Mouse (Mus musculus): ENCODE results near the gene Fem1a. TPM values are rescaled to one million over a fixed set of nuclear protein-coding genes. Genes with fewer than 3 reads are reported as not detected.

The Fem1a gene
- polyA plus RNA-seq, 1 experiment from 2014 or later, result 22.9 TPM

- 79% methylated on average over 3 of the region's 3 CpGs for WGBS
- H3K4me2 ChIP-seq (replicated peaks), result no peak overlapping the region
Observed at GRCm38 (mm10) chr17:56272644-56273043, 16.0 kb downstream of the Fem1a start.

GRCm38 (mm10) chr17:56273482-56273881, 16.9 kb downstream of the Fem1a start:
- peaks cover 26% of the 10 kb centered on the region for H3K4me1 ChIP-seq
- no peak overlapping the region for H3K4me2 ChIP-seq (replicated peaks)
- H3K9ac ChIP-seq (replicated peaks), result no peak overlapping the region
- ATAC-seq (replicated peaks), result no peak
- no peaks in the 10 kb centered on the region for H3K27me3 ChIP-seq
- no peak overlapping the region for H3K4me3 ChIP-seq
- WGBS, result 94% methylated on average over 7 of the region's 7 CpGs
- no peaks in the 10 kb centered on the region for H3K36me3 ChIP-seq
- H3K27ac ChIP-seq (replicated peaks), result no peak overlapping the region
- H3K9me3 ChIP-seq, result no peaks in the 10 kb centered on the region

More at GRCm38 (mm10) chr17:56272644-56273043, 16.0 kb downstream of the Fem1a start:
- H3K9ac ChIP-seq (replicated peaks), result no peak overlapping the region
- H3K27ac ChIP-seq (replicated peaks), result no peak overlapping the region
- no peaks in the 10 kb centered on the region for H3K27me3 ChIP-seq
- no peaks in the 10 kb centered on the region for H3K9me3 ChIP-seq
- no peak overlapping the region for H3K4me3 ChIP-seq
- H3K36me3 ChIP-seq, result no peaks in the 10 kb centered on the region
- no peak for ATAC-seq (replicated peaks)
- H3K4me1 ChIP-seq, result peaks cover 26% of the 10 kb centered on the region

GRCm38 (mm10) chr17:56273986-56274385, 17.4 kb downstream of the Fem1a start:
- Histone ChIP-seq H3K9me3 (no peaks in the 10 kb centered on the region), H3K4me3 (no peak overlapping the region), H3K9ac (replicated peaks) (no peak overlapping the region), H3K36me3 (no peaks in the 10 kb centered on the region), H3K27ac (replicated peaks) (no peak overlapping the region), H3K4me2 (replicated peaks) (no peak overlapping the region), H3K27me3 (no peaks in the 10 kb centered on the region), H3K4me1 (peaks cover 22% of the 10 kb centered on the region)
- 89% methylated on average over 5 of the region's 5 CpGs for WGBS
- ATAC-seq (replicated peaks), result no peak

- Histone ChIP-seq H3K4me3 (peak overlapping the region; percentile 48), H3K9me3 (no peaks in the 10 kb centered on the region), H3K27ac (replicated peaks) (no peak overlapping the region), H3K9ac (replicated peaks) (peak overlapping the region; percentile 52), H3K36me3 (no peaks in the 10 kb centered on the region), H3K4me2 (replicated peaks) (peak overlapping the region; percentile 68), H3K27me3 (no peaks in the 10 kb centered on the region), H3K4me1 (peaks cover 14% of the 10 kb centered on the region)
- 30% methylated on average over 5 of the region's 5 CpGs for WGBS
- peak; percentile 21; the same call in 1 of the 2 replicates for ATAC-seq (replicated peaks)
Observed at GRCm38 (mm10) chr17:56275842-56276480, 19.4 kb downstream of the Fem1a start.

- H3K4me2 ChIP-seq (replicated peaks), result peak within 1 kb of the TSS; percentile 68
- no peaks in the 10 kb centered on the region for H3K27me3 ChIP-seq
- peak within 1 kb of the TSS; percentile 52 for H3K9ac ChIP-seq (replicated peaks)
- H3K9me3 ChIP-seq, result no peaks in the 10 kb centered on the region
- H3K4me3 ChIP-seq, result peak within 1 kb of the TSS; percentile 48
- ATAC-seq (replicated peaks), result peak; percentile 83
- peaks cover 14% of the 10 kb centered on the region for H3K4me1 ChIP-seq
- WGBS, result 6% methylated on average over 17 of the region's 21 CpGs
- peak within 1 kb of the TSS; percentile 35; the same call in 1 of the 2 replicates for H3K27ac ChIP-seq (replicated peaks)
- H3K36me3 ChIP-seq, result no peaks in the 10 kb centered on the region
Observed at GRCm38 (mm10) chr17:56276643-56277566, 20.3 kb downstream of the Fem1a start, which contains the start of gene Ticam1. Gene Ticam1, minus strand, starts transcription at chr17:56276786.

GRCm38 (mm10) chr17:56277567-56277893, 20.9 kb downstream of the Fem1a start:
- H3K4me2 ChIP-seq (replicated peaks), result no peak overlapping the region
- peaks cover 14% of the 10 kb centered on the region for H3K4me1 ChIP-seq
- H3K9me3 ChIP-seq, result no peaks in the 10 kb centered on the region
- no peak overlapping the region for H3K27ac ChIP-seq (replicated peaks)
- H3K27me3 ChIP-seq, result no peaks in the 10 kb centered on the region
- no peak overlapping the region for H3K4me3 ChIP-seq
- H3K9ac ChIP-seq (replicated peaks), result no peak overlapping the region
- 0 out of 2 replicates have a peak, but pooled peaks have one; percentile 15 for ATAC-seq (replicated peaks)
- WGBS, result 42% methylated on average over 2 of the region's 2 CpGs
- no peaks in the 10 kb centered on the region for H3K36me3 ChIP-seq

GRCm38 (mm10) chr17:56278340-56278739, 21.7 kb downstream of the Fem1a start:
- Histone ChIP-seq H3K4me1 (peaks cover 14% of the 10 kb centered on the region), H3K36me3 (no peaks in the 10 kb centered on the region), H3K27me3 (no peaks in the 10 kb centered on the region), H3K4me2 (replicated peaks) (no peak overlapping the region), H3K9ac (replicated peaks) (no peak overlapping the region), H3K27ac (replicated peaks) (no peak overlapping the region), H3K9me3 (no peaks in the 10 kb centered on the region), H3K4me3 (no peak overlapping the region)
- no peak for ATAC-seq (replicated peaks)
- 90% methylated on average over 5 of the region's 5 CpGs for WGBS

GRCm38 (mm10) chr17:56279481-56280155, 23.0 kb downstream of the Fem1a start:
- no peak overlapping the region for H3K4me2 ChIP-seq (replicated peaks)
- 92% methylated on average over 12 of the region's 12 CpGs for WGBS

GRCm38 (mm10) chr17:56281193-56281592, 24.6 kb downstream of the Fem1a start:
- 92% methylated on average over 12 of the region's 12 CpGs for WGBS

More at GRCm38 (mm10) chr17:56279481-56280155, 23.0 kb downstream of the Fem1a start:
- Histone ChIP-seq H3K9me3 (no peaks in the 10 kb centered on the region), H3K9ac (replicated peaks) (no peak overlapping the region), H3K4me1 (peaks cover 14% of the 10 kb centered on the region), H3K4me3 (no peak overlapping the region), H3K36me3 (no peaks in the 10 kb centered on the region), H3K27me3 (no peaks in the 10 kb centered on the region), H3K27ac (replicated peaks) (no peak overlapping the region)
- ATAC-seq (replicated peaks), result no peak

GRCm38 (mm10) chr17:56282802-56283201, 26.2 kb downstream of the Fem1a start:
- ATAC-seq (replicated peaks), result no peak
- no peak overlapping the region for H3K27ac ChIP-seq (replicated peaks)

More at GRCm38 (mm10) chr17:56281193-56281592, 24.6 kb downstream of the Fem1a start:
- no peaks in the 10 kb centered on the region for H3K36me3 ChIP-seq
- H3K27me3 ChIP-seq, result no peaks in the 10 kb centered on the region
- no peak overlapping the region for H3K9ac ChIP-seq (replicated peaks)
- ATAC-seq (replicated peaks), result no peak
- no peaks in the 10 kb centered on the region for H3K9me3 ChIP-seq
- peaks cover 11% of the 10 kb centered on the region for H3K4me1 ChIP-seq
- H3K27ac ChIP-seq (replicated peaks), result no peak overlapping the region
- H3K4me3 ChIP-seq, result no peak overlapping the region
- H3K4me2 ChIP-seq (replicated peaks), result no peak overlapping the region

GRCm38 (mm10) chr17:56283316-56283715, 26.7 kb downstream of the Fem1a start:
- Histone ChIP-seq H3K36me3 (no peaks in the 10 kb centered on the region), H3K9ac (replicated peaks) (no peak overlapping the region), H3K9me3 (no peaks in the 10 kb centered on the region), H3K4me2 (replicated peaks) (no peak overlapping the region), H3K4me3 (no peak overlapping the region), H3K27ac (replicated peaks) (no peak overlapping the region), H3K4me1 (0 out of 2 replicates have a peak, but pooled peaks cover 3% of the 10 kb centered on the region), H3K27me3 (no peaks in the 10 kb centered on the region)
- WGBS, result 93% methylated on average over 8 of the region's 8 CpGs
- no peak for ATAC-seq (replicated peaks)

More at GRCm38 (mm10) chr17:56282802-56283201, 26.2 kb downstream of the Fem1a start:
- Histone ChIP-seq H3K4me1 (0 out of 2 replicates have a peak, but pooled peaks cover under 1% of the 10 kb centered on the region), H3K4me3 (no peak overlapping the region), H3K27me3 (no peaks in the 10 kb centered on the region), H3K9me3 (no peaks in the 10 kb centered on the region), H3K36me3 (no peaks in the 10 kb centered on the region), H3K9ac (replicated peaks) (no peak overlapping the region), H3K4me2 (replicated peaks) (no peak overlapping the region)
- 72% methylated on average over 4 of the region's 4 CpGs for WGBS

All from forebrain, embryonic 15.5 days (tissue).